Mouse (Mus musculus) hindbrain, postnatal 0 days (tissue): ENCODE data around the gene Ahsg. TPM values are rescaled to one million over a fixed set of nuclear protein-coding genes. Genes with fewer than 3 reads are reported as not detected.

Experiments
- ATAC-seq: fragments of 200-750 bp; cut with Nextera tagmentation; 2 replicates; pipeline ENCODE4 v1.8.0; 2017; ENCODE audit warnings: mild to moderate bottlenecking, moderate TSS enrichment, moderate library complexity
- DNase-seq: peaks from one replicate; pipeline ENCODE4 v3.0.0-alpha.2; 2015; ENCODE audit warnings: low spot score
- H3K27ac ChIP-seq: fragments of 300-500 bp; sonication (generic); 2 replicates; pipeline ENCODE4 v1.5.1; 2014; ENCODE audit warnings: mild to moderate bottlenecking
- H3K27me3 ChIP-seq: fragments of 300-500 bp; sonication (generic); 2 replicates; pipeline ENCODE4 v1.6.1; 2014; ENCODE audit warnings: low read length, mixed read lengths; ENCODE audit not compliant: insufficient read depth
- H3K36me3 ChIP-seq: fragments of 300-500 bp; sonication (generic); 2 replicates; pipeline ENCODE4 v1.6.1; 2014; ENCODE audit warnings: low read length, mixed read lengths; ENCODE audit not compliant: insufficient read depth
- H3K4me1 ChIP-seq: fragments of 300-500 bp; sonication (generic); 2 replicates; pipeline ENCODE4 v1.6.1; 2014; ENCODE audit warnings: antibody characterized with exemption, low read length, mixed read lengths; ENCODE audit not compliant: insufficient read depth
- H3K4me2 ChIP-seq: fragments of 300-500 bp; sonication (generic); 2 replicates; pipeline ENCODE4 v1.6.1; 2014; ENCODE audit warnings: low read depth, mild to moderate bottlenecking, low read length, moderate library complexity, mixed read lengths
- H3K4me3 ChIP-seq: fragments of 300-500 bp; sonication (generic); 2 replicates; pipeline ENCODE4 v1.5.1; 2014; ENCODE audit warnings: low read length
- H3K9ac ChIP-seq: fragments of 300-500 bp; sonication (generic); replicated peaks from 2 replicates; pipeline ENCODE4 v1.6.1; 2014; ENCODE audit warnings: mild to moderate bottlenecking, low read length, moderate library complexity, mixed read lengths
- H3K9me3 ChIP-seq: fragments of 300-500 bp; sonication (generic); 2 replicates; pipeline ENCODE4 v1.6.1; 2016; ENCODE audit warnings: low read length, mixed read lengths
- CTCF ChIP-seq: IDR thresholded peaks from 2 replicates; pipeline ENCODE4 v1.5.1; 2016; ENCODE audit warnings: antibody characterized with exemption, control low read depth, low read depth
- WGBS: fragments of 180-500 bp; shearing (Covaris S2); extraction: QIAGEN DNeasy Blood & Tissue Kit; methylation state at CpG from one replicate; pipeline ENCODE4 v1.1.7; 2014; 5-methylcytosine and 5-hydroxymethylcytosine counted together
- polyA plus RNA-seq: library from polyadenylated mRNA; unstranded; fragments of >200 nt; fragmentation: Nextera tagmentation; extraction: Ambion mirVana; gene quantifications from 2 replicates; pipeline ENCODE4 v1.2.1, GENCODE M21; 2015
- total RNA-seq: library from RNA; depleted of rRNA; stranded (reverse); fragments of >200 nt; gene quantifications from 2 replicates; pipeline ENCODE4 v1.2.3, GENCODE M21; 2014

The Ahsg gene
- total and polyA plus RNA-seq, 2 experiments from 2014 or later = not detected

DNA sequence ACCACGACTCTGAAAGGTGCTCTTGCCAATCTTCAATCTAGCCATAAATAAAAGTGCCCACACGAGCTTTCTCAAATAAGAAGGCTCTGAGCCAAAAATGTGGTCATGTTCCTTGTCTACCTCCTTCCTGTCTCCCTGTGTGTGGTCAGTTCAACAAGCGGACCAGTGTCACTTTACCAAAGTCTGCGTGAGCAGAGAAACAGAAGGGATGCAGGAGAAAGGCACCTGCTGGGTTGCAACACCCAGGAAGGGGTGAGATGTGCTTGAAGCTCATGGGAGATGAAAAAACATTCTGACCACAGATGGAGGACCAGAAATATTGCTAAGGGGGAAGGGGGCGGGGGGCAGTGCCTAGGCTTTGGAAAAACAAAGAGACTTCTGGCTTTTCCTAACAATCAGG is 8.3 kb downstream of the Ahsg start:
- 29% methylated on average over 5 of the region's 5 CpGs for WGBS
- Histone ChIP-seq H3K27me3 (no peaks in the 10 kb centered on the region), H3K36me3 (no peaks in the 10 kb centered on the region), H3K9ac (no peak overlapping the region), H3K4me3 (no peak overlapping the region), H3K27ac (no peak overlapping the region), H3K4me2 (no peak overlapping the region), H3K9me3 (no peaks in the 10 kb centered on the region), H3K4me1 (no peaks in the 10 kb centered on the region)
- TF ChIP-seq CTCF = no peak
- DNase-seq (no peak), ATAC-seq (no peak)

DNA sequence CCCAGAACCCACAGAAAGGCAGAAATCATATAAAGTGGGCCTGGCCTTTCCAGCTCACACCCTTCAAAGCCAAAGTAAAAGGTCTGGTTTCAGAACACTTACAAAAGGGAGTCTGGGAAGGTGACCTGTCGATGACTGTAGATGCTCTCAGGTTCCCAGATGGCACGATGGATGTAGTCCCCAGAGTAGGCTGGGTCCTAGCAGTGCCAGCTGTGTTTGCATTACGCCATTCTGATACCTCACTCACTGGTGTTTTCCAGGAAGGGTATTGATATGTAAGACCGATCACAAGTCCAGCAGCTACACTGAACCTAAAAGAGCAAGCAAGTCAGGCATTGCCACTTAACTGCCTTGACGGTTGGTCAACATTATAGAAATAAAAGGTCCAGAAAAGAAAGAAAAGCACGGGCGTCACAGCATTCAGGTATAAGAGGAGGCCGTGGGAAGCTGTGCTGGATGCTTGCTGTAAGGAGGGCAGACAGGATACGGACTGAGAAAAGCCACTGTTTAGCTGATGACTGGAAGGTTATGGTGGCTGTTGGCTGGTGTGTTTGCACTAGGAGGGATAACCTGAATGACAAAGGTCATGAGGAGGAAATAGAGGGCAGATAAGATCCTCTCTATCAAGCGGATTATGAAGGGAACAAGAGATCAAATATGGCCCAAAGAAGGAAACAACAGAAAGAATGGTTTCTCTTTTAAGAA is 8.9 kb downstream of the Ahsg start:
- ATAC-seq = no peak
- no peak overlapping the region for H3K4me2 ChIP-seq
- H3K36me3 ChIP-seq = no peaks in the 10 kb centered on the region
- H3K4me3 ChIP-seq = no peak overlapping the region
- no peaks in the 10 kb centered on the region for H3K9me3 ChIP-seq
- no peak for DNase-seq
- no peak for TF ChIP-seq CTCF
- H3K9ac ChIP-seq = no peak overlapping the region
- no peak overlapping the region for H3K27ac ChIP-seq
- no peaks in the 10 kb centered on the region for H3K27me3 ChIP-seq
- H3K4me1 ChIP-seq = no peaks in the 10 kb centered on the region
- 84% methylated on average over 10 of the region's 10 CpGs for WGBS

DNA sequence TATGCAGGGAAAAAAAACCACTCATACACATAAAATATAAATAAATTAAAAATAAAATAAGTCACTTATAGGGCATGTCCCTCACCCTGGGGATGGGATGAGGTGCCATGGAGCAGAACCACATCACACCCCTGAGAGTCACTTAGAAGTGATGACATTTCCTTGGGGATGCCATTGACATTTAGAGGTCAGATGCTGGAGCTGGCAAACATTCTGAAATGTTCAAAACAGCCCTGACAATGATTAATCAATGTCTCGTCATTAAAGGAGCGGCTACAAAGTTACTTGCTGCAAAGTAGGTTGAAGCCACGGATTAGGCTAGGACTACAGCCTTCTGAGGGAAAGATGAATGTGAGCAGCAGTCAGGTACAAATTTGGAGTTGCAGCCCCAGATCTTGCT is 10.2 kb downstream of the Ahsg start:
- ATAC-seq = no peak
- no peak overlapping the region for H3K9ac ChIP-seq
- H3K4me2 ChIP-seq = no peak overlapping the region
- no peaks in the 10 kb centered on the region for H3K9me3 ChIP-seq
- no peaks in the 10 kb centered on the region for H3K36me3 ChIP-seq
- DNase-seq = no peak
- H3K4me3 ChIP-seq = no peak overlapping the region
- H3K4me1 ChIP-seq = no peaks in the 10 kb centered on the region
- no peaks in the 10 kb centered on the region for H3K27me3 ChIP-seq
- H3K27ac ChIP-seq = no peak overlapping the region
- no peak for TF ChIP-seq CTCF
- WGBS = 78% methylated on average over 3 of the region's 3 CpGs

DNA sequence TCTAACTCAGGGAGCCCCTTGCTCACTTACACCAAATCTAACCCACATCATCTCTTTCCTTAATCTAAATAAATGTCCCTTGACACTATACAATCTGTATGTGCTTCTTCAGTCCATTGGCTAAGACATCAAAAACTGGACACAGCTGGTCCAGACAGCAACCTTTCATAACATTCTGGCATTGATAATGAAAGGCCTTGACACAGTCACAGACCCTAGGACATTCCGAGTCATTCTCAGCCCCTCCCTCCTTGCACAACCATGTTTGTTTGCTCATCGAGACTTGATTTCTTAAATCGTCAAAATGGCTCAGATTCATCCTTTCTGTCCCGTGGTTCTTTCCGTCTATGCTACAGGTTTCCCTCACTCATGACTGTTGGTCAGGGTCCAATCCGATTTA is 18.2 kb downstream of the Ahsg start:
- Histone ChIP-seq H3K27me3 (no peaks in the 10 kb centered on the region), H3K36me3 (no peaks in the 10 kb centered on the region), H3K9ac (no peak overlapping the region), H3K27ac (no peak overlapping the region), H3K4me3 (no peak overlapping the region), H3K9me3 (no peaks in the 10 kb centered on the region), H3K4me1 (no peaks in the 10 kb centered on the region), H3K4me2 (no peak overlapping the region)
- no peak for DNase-seq
- WGBS = 88% methylated on average over 6 of the region's 6 CpGs
- ATAC-seq = no peak
- no peak for TF ChIP-seq CTCF

DNA sequence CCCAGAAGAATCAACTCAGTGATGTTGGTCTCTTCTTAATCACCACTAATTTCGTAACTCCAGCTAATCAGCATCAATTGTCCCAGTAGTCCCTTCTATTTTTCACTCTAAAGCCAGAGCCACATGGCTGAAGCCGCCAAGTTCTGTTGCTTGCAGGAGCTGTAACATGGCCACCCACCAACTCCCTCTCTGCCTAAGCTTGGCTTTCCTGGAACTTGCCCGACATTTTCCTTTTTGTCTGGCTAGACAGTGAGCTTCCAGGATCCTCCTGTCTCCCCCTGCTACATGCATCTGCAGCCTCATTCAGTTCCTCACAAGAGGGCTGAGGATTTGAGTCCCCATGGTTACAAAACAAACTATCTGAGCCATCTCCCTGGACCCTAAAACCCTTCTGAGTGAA is 20.9 kb downstream of the Ahsg start:
- Histone ChIP-seq H3K27me3 (no peaks in the 10 kb centered on the region), H3K9me3 (no peaks in the 10 kb centered on the region), H3K4me2 (no peak overlapping the region), H3K9ac (no peak overlapping the region), H3K27ac (no peak overlapping the region), H3K4me3 (no peak overlapping the region), H3K36me3 (no peaks in the 10 kb centered on the region), H3K4me1 (no peaks in the 10 kb centered on the region)
- TF ChIP-seq CTCF = no peak
- ATAC-seq = no peak
- 74% methylated on average over 3 of the region's 3 CpGs for WGBS
- DNase-seq = no peak

DNA sequence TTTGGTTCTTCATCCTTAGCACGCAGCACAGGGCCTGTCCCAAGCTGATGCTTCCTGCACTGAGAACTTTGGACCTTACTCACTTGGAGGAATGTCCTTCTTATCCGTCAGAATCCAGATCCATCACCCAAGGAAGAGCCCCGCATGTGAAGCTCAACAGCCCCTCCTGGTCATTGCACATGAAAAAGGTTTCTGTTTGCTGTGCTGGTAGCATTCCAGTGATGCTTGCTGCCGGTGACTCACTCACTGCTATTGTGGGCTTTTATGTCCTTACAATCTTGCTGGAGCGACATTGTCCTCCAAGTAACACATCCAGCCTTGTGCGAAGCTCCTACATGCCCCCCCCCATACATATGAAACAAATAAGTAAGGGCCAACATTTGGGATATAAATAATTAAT is 21.8 kb downstream of the Ahsg start:
- Histone ChIP-seq H3K36me3 (no peaks in the 10 kb centered on the region), H3K27ac (no peak overlapping the region), H3K4me2 (no peak overlapping the region), H3K9me3 (no peaks in the 10 kb centered on the region), H3K4me3 (no peak overlapping the region), H3K4me1 (no peaks in the 10 kb centered on the region), H3K9ac (no peak overlapping the region), H3K27me3 (no peaks in the 10 kb centered on the region)
- WGBS = 75% methylated on average over 6 of the region's 6 CpGs
- no peak for TF ChIP-seq CTCF
- ATAC-seq (no peak), DNase-seq (no peak)

DNA sequence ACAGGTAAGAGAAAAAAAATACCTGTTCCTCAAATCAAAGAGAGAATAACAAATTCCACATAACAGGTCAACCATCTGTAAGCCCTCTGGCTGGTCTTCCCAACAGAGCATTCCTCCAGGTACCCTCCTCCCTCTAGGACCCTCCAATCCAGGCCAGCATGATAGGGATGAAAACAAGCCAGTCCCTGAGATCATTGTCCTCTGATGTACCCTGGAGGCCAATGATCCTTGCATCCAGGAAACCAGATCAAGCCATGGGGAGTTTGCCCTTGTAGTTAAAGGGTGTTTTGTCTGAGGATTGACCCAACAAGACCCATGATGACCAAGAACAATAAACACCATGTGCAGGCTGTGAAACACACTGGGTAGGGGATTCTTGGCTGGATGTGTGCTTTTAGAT is 23.2 kb downstream of the Ahsg start:
- H3K9me3 ChIP-seq = no peaks in the 10 kb centered on the region
- no peaks in the 10 kb centered on the region for H3K4me1 ChIP-seq
- ATAC-seq (no peak), DNase-seq (no peak)
- no peak overlapping the region for H3K4me3 ChIP-seq
- H3K4me2 ChIP-seq = no peak overlapping the region
- no peak overlapping the region for H3K27ac ChIP-seq
- H3K27me3 ChIP-seq = no peaks in the 10 kb centered on the region
- no peak for TF ChIP-seq CTCF
- no peaks in the 10 kb centered on the region for H3K36me3 ChIP-seq
- no peak overlapping the region for H3K9ac ChIP-seq
